Mouse (Mus musculus) midbrain, postnatal 0 days (tissue): Measurements from ENCODE around the gene Scamp3. TPM values are rescaled to one million over a fixed set of nuclear protein-coding genes. Genes with fewer than 3 reads are reported as not detected.
"Not testable (repeated sequence)": the region's sequence is repeated elsewhere in the genome, so short reads cannot be mapped to it uniquely, and the experiment has no call there.

Source experiments
- ATAC-seq: fragments of 200-750 bp; cut with Nextera tagmentation; 2 replicates; pipeline ENCODE4 v1.8.0; 2017; ENCODE audit warnings: moderate number of reproducible peaks, mild to moderate bottlenecking, moderate TSS enrichment, moderate library complexity; ENCODE audit not compliant: low FRiP score
- DNase-seq: peaks from one replicate; pipeline ENCODE4 v3.0.0-alpha.2; 2015; ENCODE audit warnings: low spot score
- H3K27ac ChIP-seq: fragments of 300-500 bp; sonication (generic); 2 replicates; pipeline ENCODE4 v1.5.1; 2014; ENCODE audit warnings: low read depth, mild to moderate bottlenecking, low read length, mixed read lengths
- H3K27me3 ChIP-seq: fragments of 300-500 bp; sonication (generic); 2 replicates; pipeline ENCODE4 v1.6.1; 2014; ENCODE audit warnings: low read length, control low read depth, mixed read lengths; ENCODE audit not compliant: insufficient read depth
- H3K36me3 ChIP-seq: fragments of 300-500 bp; sonication (generic); 2 replicates; pipeline ENCODE4 v1.6.1; 2014; ENCODE audit warnings: low read length, control low read depth, mixed read lengths; ENCODE audit not compliant: insufficient read depth
- H3K4me1 ChIP-seq: fragments of 300-500 bp; sonication (generic); 2 replicates; pipeline ENCODE4 v1.6.1; 2014; ENCODE audit warnings: mild to moderate bottlenecking, control low read depth, antibody characterized with exemption, low read length, mixed read lengths; ENCODE audit not compliant: insufficient read depth
- H3K4me2 ChIP-seq: fragments of 300-500 bp; sonication (generic); 2 replicates; pipeline ENCODE4 v1.6.1; 2014; ENCODE audit warnings: low read depth, mild to moderate bottlenecking, low read length, mixed read lengths; ENCODE audit not compliant: poor library complexity, severe bottlenecking
- H3K4me3 ChIP-seq: fragments of 300-500 bp; sonication (generic); 2 replicates; pipeline ENCODE4 v1.5.1; 2014; ENCODE audit warnings: low read depth, mild to moderate bottlenecking, low read length, moderate library complexity
- H3K9ac ChIP-seq: fragments of 300-500 bp; sonication (generic); replicated peaks from 2 replicates; pipeline ENCODE4 v1.6.1; 2014; ENCODE audit warnings: mild to moderate bottlenecking, low read length, moderate library complexity, mixed read lengths; ENCODE audit not compliant: poor library complexity, severe bottlenecking
- H3K9me3 ChIP-seq: fragments of 300-500 bp; sonication (generic); 2 replicates; pipeline ENCODE4 v1.6.1; 2016; ENCODE audit warnings: low read length, control low read depth
- CTCF ChIP-seq: IDR thresholded peaks from 2 replicates; pipeline ENCODE4 v1.5.1; 2016; ENCODE audit warnings: antibody characterized with exemption, mild to moderate bottlenecking
- WGBS: fragments of 180-500 bp; shearing (Covaris S2); extraction: QIAGEN DNeasy Blood & Tissue Kit; methylation state at CpG from one replicate; pipeline ENCODE4 v1.1.7; 2014; 5-methylcytosine and 5-hydroxymethylcytosine counted together
- polyA plus RNA-seq: library from polyadenylated mRNA; unstranded; fragments of >200 nt; fragmentation: Nextera tagmentation; extraction: Ambion mirVana; gene quantifications from 2 replicates; pipeline ENCODE4 v1.2.1, GENCODE M21; 2015
- total RNA-seq: library from RNA; depleted of rRNA; stranded (reverse); fragments of >200 nt; gene quantifications from 2 replicates; pipeline ENCODE4 v1.2.3, GENCODE M21; 2014

Gene Scamp3
- total and polyA plus RNA-seq, 2 experiments from 2014 or later, result 84.8 to 151 TPM

- TF ChIP-seq CTCF, result no peak
- no peak for DNase-seq
- 67% methylated on average over 7 of the region's 7 CpGs for WGBS
- no peak for ATAC-seq
- Histone ChIP-seq H3K9ac (no peak overlapping the region), H3K4me1 (peaks cover 8% of the 10 kb centered on the region; the same call in 1 of the 2 replicates), H3K4me2 (no peak overlapping the region), H3K27me3 (no peaks in the 10 kb centered on the region), H3K27ac (no peak overlapping the region), H3K36me3 (peaks cover 45% of the 10 kb centered on the region), H3K9me3 (no peaks in the 10 kb centered on the region), H3K4me3 (no peak overlapping the region)
These were observed 33.5 kb downstream of the Scamp3 start for GRCm38 (mm10) chr3:89210731-89211130.

GRCm38 (mm10) chr3:89213803-89214530, 36.7 kb downstream of the Scamp3 start:
- Histone ChIP-seq H3K27ac (peak overlapping the region; percentile 93), H3K9me3 (no peaks in the 10 kb centered on the region), H3K4me2 (peak overlapping the region; percentile 84), H3K9ac (peak overlapping the region; percentile 66), H3K4me1 (peaks cover 9% of the 10 kb centered on the region; the same call in 1 of the 2 replicates), H3K4me3 (peak overlapping the region; percentile 56), H3K36me3 (peaks cover 14% of the 10 kb centered on the region), H3K27me3 (no peaks in the 10 kb centered on the region)
- DNase-seq (peak; percentile 97), ATAC-seq (peak; percentile 89)
- under 1% methylated on average over 63 of the region's 69 CpGs for WGBS
- TF ChIP-seq CTCF, result no peak

GRCm38 (mm10) chr3:89214681-89215411, 37.6 kb downstream of the Scamp3 start, which contains the start of gene Thbs3:
Thbs3 (plus strand) TSS chr3:89215180.
- Histone ChIP-seq H3K9ac (peak within 1 kb of the TSS; percentile 66), H3K9me3 (no peaks in the 10 kb centered on the region), H3K4me2 (peak within 1 kb of the TSS; percentile 84), H3K27me3 (no peaks in the 10 kb centered on the region), H3K4me3 (peak within 1 kb of the TSS; percentile 56), H3K4me1 (peaks cover 9% of the 10 kb centered on the region; the same call in 1 of the 2 replicates), H3K27ac (peak within 1 kb of the TSS; percentile 93), H3K36me3 (peaks cover 11% of the 10 kb centered on the region; the same call in 1 of the 2 replicates)
- ATAC-seq (no peak), DNase-seq (peak; percentile 59)
- under 1% methylated on average over 19 of the region's 19 CpGs for WGBS
- no peak for TF ChIP-seq CTCF

GRCm38 (mm10) chr3:89215853-89216252, 38.6 kb downstream of the Scamp3 start:
- peak overlapping the region; percentile 56 for H3K4me3 ChIP-seq
- H3K4me2 ChIP-seq, result peak overlapping the region; percentile 84
- TF ChIP-seq CTCF, result peak; percentile 95
- peaks cover 4% of the 10 kb centered on the region; the same call in 1 of the 2 replicates for H3K36me3 ChIP-seq
- 0 out of 2 replicates have a peak overlapping the region, but pooled peaks have one; percentile 66 for H3K9ac ChIP-seq
- WGBS, result 0% methylated on average over 6 of the region's 6 CpGs
- DNase-seq (peak; percentile 96), ATAC-seq (peak; percentile 50)
- H3K27ac ChIP-seq, result peak overlapping the region; percentile 93
- H3K9me3 ChIP-seq, result no peaks in the 10 kb centered on the region
- H3K27me3 ChIP-seq, result no peaks in the 10 kb centered on the region
- H3K4me1 ChIP-seq, result peaks cover 9% of the 10 kb centered on the region; the same call in 1 of the 2 replicates

DNA sequence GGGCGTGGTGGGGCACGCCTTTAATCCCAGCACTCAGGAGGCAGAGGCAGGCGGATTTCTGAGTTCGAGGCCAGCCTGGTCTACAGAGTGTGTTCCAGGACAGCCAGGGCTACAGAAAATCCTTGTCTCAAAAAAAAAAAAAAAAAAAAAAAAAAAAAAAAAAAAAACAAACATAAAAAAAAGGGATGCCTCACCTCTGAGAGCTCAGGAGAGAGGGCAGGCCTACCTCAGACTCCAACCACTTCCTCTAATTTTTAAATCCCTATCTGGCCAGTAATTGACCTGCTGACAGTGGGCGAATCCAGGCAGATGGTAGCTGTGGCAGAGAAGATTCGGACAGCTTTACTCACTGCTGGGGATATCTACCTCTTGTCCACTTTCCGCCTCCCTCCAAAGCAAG, 39.1 kb downstream of the Scamp3 start:
- 64% methylated on average over 7 of the region's 7 CpGs for WGBS
- not testable (repeated sequence) for H3K9ac ChIP-seq, H3K9me3 ChIP-seq, H3K4me3 ChIP-seq, DNase-seq, H3K27me3 ChIP-seq, H3K4me2 ChIP-seq, H3K4me1 ChIP-seq, H3K36me3 ChIP-seq, ATAC-seq, H3K27ac ChIP-seq

GRCm38 (mm10) chr3:89218271-89218670, 41.0 kb downstream of the Scamp3 start:
- no peak overlapping the region for H3K27ac ChIP-seq
- H3K9me3 ChIP-seq, result no peaks in the 10 kb centered on the region
- H3K4me2 ChIP-seq, result no peak overlapping the region
- DNase-seq, result no peak
- H3K4me1 ChIP-seq, result peaks cover 6% of the 10 kb centered on the region; the same call in 1 of the 2 replicates
- H3K4me3 ChIP-seq, result no peak overlapping the region
- H3K27me3 ChIP-seq, result no peaks in the 10 kb centered on the region
- ATAC-seq, result no peak
- 63% methylated on average over 1 of the region's 1 CpGs for WGBS
- no peak for TF ChIP-seq CTCF
- H3K36me3 ChIP-seq, result no peaks in the 10 kb centered on the region
- H3K9ac ChIP-seq, result no peak overlapping the region
